ENCODE assay signal across 9 mouse cellular contexts in the genomic region with DNA sequence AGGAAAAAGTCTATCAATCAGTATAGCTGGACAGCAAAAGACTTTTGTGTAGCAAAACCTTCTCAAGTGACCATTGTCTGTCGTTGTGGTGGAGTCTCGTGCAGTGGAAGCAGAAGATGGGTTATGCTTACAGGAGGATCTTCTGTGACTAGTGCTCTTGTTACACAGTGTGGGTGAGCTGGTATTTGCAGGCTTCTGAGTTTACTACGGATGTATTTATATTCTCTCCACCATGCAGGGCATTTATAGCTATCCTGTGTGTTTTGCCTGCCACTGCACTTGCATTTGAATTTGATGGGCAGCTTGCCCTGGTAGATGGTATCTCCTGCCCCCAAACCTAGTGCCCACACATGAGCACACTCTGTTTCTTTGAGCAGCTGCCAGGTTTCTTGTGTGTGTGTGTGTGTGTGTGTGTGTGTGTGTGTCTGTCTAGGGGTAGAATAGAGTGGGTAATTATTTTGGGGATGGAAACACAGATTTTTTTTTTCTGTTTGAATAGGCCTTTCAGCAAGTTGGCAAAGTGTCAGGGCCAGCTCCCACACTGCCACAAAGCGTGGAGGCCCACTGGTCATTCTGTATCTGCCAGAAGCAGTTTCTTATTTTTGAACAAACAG.
A peak's percentile ranks its signal among the peaks of the same experiment; 100 is the strongest.
DNase-seq lines count a peak whose midpoint lies in the region; ATAC-seq lines count a peak whose summit lies in the region.
"Had no signal": no experiment of that assay in that cellular context is flagged by ENCODE, and none has a peak within 500 bp of the region (broad histone marks: within the 10 kb centered on the region; RNA-seq: fewer than 3 reads in every experiment).

No protein-coding gene starts in this region.

- H3K27ac ChIP-seq in midbrain, embryonic 16.5 days (ENCODE audit: low read length), result peak overlapping the region; percentile 62

- peaks cover 9% of the 10 kb centered on the region for H3K4me1 ChIP-seq in midbrain, embryonic 16.5 days (ENCODE audit: control insufficient read depth, insufficient read depth, low read length)

- no peaks in the 10 kb centered on the region for H3K36me3 ChIP-seq in midbrain, embryonic 16.5 days (ENCODE audit: control insufficient read depth, insufficient read depth, low read length)

- H3K9me3 ChIP-seq in midbrain, embryonic 16.5 days (replicated peaks; ENCODE audit: control insufficient read depth, low read length, poor library complexity, severe bottlenecking), result no peaks in the 10 kb centered on the region

- 50% methylated on average over 4 of the region's 4 CpGs for WGBS in midbrain, embryonic 16.5 days

- ATAC-seq in midbrain, embryonic 16.5 days, result peak; percentile 63; the same call in 1 of the 2 replicates
- no peak for ATAC-seq in CD4-positive, CD25-positive, alpha-beta regulatory T cell, adult 4 months

- no peak overlapping the region for H3K4me2 ChIP-seq in midbrain, embryonic 16.5 days (ENCODE audit: low read length)

- H3K4me3 ChIP-seq in midbrain, embryonic 16.5 days (ENCODE audit: low read depth, low read length), result no peak overlapping the region

- H3K9ac ChIP-seq in midbrain, embryonic 16.5 days (ENCODE audit: low read depth, low read length), result no peak overlapping the region

- DNase-seq in adrenal gland, postnatal 10 days, result peak; percentile 14
- DNase-seq in adrenal gland, postnatal 14 days, result no peak
- DNase-seq in cerebellum, adult 18-20 months, result peak; percentile 31 to 41
- DNase-seq in kidney, postnatal 14 days, result peak; percentile 12
- no peak for DNase-seq in lung, postnatal 14 days
- no peak for DNase-seq in embryo, embryonic 10 days (ENCODE audit: low spot score)
- DNase-seq: lung, adult 2 months had no signal

- no peaks in the 10 kb centered on the region for H3K27me3 ChIP-seq in midbrain, embryonic 16.5 days (ENCODE audit: control insufficient read depth, insufficient read depth, low read depth, low read length)

Comparison
In these comparisons a context has a peak if more than half of its experiments do, and no peak if none do; other contexts are left out.
1. DNase-seq: peak in adrenal gland, postnatal 10 days (single experiment), cerebellum, adult 18-20 months (2 of 2) and kidney, postnatal 14 days (single experiment); none in adrenal gland, postnatal 14 days (single experiment), lung, postnatal 14 days (single experiment) and embryo, embryonic 10 days (single experiment).